Mouse (Mus musculus) mouse trophoblast stem cell (cell line): ENCODE measurements around the gene Cfap43.

Experiments used
- in situ Hi-C, 2 experiments: fragments of 300-500 bp; cut with MseI, MboI; formaldehyde crosslinking; loops; 2 replicates in 1 of 2; 3 replicates in 1 of 2; pipeline ENCODE4 v1.15.1; 2025

Gene Cfap43

DNA sequence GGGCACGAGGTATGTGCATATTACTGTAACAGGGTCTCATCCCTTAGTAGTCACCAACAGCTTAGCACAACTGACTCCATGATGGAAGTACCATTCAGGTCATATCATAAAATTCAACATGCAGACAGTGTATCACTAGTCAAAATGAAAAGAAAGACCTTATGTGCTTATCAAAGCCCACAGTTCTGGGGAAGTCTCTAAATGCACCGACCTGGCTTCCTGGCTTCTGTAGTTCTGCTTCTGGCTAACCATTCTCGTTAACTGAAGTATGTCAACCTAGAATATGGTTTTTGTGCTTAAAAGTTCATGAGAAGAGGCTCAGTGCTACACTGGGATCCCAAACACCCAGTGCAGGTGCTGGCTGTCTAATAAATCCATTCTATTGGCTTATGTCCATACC lies 199.9 kb downstream of the Cfap43 start:
- in situ Hi-C loops, result no loop called here

DNA sequence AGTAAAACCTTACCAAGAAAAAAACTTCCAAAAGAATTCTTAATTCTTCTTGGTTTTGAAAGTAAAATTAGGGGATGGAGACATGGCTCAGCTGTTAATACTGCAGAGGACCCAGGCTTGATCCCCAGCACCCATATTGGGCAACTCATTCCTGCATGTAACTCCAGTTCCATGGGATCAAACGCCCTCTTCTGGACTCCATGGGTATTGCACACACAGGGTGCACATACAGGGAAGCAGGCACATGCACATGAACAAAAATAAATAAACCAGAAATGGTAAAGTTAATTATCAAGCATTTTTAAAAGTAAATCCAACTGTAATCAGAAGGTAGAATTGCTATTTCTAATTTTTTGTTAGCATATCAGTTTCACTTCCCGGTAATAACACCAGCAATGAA lies 202.9 kb downstream of the Cfap43 start:
- in situ Hi-C loops, result no loop called here

DNA sequence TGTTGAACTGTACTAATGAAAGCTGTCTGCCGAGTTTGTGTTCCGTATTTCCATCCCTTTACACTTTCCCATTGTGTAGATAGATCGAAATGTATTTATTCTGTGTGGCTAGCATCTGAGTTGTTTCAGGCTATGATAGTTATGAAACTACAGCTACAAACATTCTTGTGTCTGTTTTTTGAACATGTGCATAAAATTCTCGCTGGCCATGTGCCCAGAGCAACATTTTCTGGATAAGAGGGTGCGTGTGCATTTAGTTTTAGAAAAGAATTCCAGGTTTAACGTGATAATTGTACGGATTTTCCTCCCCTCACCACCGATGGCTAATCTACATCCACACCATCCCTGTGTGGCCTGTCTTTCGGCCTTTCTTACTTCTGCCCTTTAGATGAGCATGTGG lies 205.6 kb downstream of the Cfap43 start:
- in situ Hi-C loops, result no loop called here

DNA sequence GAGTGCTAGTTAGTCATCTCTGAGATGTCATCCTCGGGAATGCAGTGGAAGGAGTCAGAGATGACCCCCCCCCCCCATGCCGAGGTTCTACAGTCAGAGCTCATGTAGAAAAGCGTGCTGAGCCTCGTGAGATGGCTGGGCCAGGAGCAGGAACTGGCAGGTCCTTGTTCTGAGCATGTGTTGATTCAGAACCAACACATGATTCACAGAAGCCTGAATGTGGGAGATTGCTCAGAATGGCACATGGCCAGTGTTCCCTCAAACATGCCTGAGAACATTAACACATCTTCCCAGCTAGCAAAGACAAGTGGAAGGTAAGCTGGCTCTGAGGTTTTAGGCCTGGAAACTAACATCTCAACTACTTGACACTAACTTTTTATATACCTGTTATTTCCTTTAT lies 208.7 kb downstream of the Cfap43 start:
- in situ Hi-C loops, result no loop called here

DNA sequence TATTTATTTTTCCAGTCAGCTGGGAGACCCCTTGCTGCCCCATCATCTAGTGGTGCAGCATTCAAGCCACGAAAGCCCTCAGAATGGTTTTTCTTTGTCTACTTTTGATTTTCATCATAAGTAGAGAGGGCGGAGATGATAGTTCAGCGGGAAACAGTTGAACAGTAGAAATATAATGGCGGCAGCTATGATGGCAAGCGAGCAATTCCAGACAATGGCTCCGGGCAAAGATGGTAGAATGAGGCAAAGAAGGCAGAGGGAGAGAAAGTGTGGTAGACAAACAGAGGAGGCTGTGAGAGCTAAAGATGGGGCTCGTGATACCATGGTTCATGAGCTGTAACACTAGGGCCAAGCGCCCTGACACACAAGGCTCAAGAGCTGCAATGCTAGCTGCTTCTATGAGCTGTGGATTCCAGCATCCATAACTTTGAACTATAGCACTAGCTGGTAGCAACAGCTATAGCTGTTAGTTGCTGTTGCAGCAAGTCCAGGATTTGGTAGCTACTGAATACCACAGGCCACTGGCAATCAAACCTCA lies 213.2 kb downstream of the Cfap43 start:
- in situ Hi-C loops, result no loop called here

DNA sequence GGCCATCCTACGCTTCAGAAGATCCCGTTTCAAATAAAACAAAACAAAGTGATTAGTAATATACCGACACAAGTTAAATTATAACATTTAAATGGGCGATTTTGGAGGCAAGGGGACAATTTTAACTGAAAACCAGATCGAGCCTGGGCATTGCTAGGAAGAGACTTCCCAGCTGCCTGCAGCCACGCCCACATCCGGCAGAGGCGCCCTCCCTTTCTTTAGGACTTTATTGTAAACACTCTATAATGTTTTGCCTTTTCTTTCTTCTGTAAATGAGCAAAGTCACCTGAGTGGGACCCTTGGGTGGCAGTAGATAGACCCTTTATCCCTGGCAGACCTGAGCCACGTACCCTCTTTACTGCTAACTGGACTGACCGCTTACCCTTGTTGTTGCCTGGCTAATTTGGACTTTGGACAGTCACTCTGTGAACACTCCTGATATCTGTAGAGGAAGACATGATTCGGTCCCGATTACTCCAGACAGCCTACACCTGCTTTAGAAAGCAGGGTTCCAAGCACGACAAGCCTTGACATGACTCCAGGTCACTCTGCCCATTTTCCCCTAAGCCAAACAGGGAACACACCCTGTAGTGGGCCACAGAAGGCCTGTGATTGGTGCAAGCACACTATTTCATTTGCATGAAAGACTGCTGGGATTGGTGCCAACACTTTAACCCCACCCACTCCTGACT lies 213.9 kb downstream of the Cfap43 start:
- in situ Hi-C loops, result no loop called here

DNA sequence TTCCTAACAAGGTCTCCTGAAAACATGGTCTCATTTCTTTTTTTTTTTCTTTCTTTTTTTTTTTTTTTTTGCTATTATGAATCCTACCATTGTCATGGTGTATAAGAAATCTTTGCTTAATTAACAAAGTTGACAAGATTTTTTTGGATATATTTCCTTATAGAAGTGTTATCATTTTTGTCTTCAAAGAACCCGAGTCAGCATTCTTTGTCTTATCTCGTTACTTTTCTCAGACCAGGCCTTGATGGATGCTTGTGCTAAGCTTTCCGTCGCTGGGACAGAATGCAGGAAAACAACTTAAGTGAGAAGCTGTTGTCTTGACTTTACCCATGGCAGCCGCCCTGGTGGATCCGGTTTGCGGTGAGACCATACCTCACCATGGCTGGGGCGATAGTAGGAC lies 218.6 kb downstream of the Cfap43 start:
- in situ Hi-C loops, result no loop called here

DNA sequence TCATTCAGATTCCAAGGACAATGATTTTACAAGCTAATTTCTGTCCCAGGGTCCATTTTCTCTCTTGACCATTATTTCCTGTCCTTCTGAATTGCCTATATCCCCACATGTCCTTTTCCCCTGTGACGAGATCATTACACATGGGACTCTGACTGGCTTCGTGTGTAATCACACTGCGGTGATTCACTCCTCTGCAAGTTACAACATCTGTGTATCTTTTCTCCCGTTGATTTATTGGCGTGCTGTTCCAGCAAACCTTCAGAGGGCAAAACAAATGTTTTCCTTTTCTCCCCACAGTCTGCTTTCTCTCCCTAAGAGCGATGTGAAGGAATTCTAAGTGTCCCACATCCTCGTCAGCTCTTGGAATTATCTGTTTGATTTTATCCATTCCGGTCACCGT lies 219.3 kb downstream of the Cfap43 start:
- in situ Hi-C loops, result no loop called here

DNA sequence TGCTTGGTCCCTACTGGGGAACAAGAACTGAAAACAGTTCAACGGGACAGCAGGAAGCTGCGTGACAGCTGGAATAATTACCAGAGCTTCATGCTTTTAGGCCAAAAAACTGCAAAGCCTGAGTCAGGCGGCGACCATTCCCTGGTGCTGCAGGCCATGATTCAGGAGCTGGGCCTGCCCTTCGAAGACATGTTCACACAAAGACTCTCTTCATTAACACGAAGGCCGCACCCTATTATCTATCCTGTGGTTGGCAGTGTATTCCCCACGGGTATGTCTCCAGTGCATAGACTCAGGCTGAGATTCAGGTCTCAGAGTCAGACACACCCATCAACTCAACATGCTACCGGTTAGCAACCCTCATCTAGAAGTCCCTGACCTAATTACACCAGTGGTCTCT lies 220.8 kb downstream of the Cfap43 start:
- in situ Hi-C loops, result no loop called here

DNA sequence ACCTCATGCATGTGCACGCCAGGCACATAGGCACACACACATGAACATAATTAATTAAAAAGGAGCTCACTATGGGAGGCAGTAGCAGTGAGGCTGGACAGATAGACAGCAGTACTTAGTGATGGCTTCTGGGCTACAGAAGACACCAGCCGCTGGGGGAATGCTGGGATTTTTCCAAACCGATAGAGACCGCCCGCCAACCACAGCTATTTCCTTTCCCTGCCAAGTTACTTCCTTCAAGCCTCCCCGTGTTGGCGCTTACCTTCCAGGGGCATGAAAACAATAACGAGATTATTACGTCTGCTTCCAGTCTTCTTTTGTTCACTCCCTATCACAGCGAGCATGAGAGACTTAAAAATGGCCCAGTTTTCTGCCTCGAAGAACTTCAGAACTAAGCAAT lies 222.0 kb downstream of the Cfap43 start:
- in situ Hi-C loops, result no loop called here

DNA sequence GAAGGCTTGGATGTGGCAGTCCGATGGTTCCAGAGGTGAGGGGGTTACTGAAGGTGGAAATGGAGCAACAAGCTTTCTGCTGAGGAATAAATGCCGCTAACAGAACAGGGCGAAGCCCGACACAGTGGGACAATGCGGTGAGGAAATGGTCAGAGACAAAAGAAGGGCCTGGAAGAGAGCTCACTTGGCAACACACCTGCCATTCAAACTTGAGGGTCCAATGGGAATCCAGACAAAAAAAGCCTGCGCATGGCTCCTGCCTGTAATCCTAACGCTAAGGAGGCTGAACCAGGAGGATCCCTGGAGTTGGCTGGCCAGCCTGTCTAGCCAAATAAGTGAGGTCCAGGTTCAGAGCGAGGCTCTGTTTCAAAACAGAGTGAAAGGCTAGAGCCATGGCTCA lies 222.7 kb downstream of the Cfap43 start:
- in situ Hi-C loops, result no loop called here

DNA sequence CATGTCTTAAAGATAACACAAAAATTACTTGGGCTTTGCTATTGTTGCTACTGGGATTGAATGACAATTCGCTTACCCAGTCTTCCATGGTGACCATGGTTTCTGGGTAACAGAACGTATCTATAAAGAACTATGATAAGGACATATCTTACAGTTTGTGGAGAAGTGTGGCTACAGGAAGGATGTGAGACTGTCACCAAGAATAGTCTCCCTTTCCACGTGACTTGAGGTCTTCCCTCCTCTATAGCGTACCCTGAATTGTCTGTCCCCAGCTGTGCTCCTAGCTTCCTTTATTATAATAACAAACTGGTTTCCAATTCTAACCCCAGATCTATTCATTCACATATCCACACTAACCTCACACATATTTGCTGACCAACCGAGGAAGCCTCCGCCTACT lies 223.4 kb downstream of the Cfap43 start:
- in situ Hi-C loops, result no loop called here

DNA sequence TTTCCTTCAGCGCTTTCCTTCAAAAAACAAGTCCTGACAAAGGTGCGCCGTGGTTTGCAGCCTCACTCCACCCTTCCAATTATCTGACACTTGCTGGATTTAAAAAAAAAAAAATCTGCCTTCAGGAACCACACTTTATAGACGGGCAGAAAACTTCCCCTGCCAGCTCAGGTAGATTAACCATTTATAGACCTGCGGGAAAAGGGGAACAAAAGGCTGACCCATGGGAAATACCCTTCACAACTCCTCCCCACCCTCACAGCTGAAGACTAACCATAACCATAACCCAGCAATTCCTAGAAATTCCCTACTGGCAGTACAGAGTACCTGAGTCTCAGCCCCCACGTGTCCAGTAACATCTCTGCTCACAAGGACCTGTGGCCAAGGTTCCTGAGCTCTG lies 227.1 kb downstream of the Cfap43 start, which contains the start of gene Col17a1:
TSS of gene Col17a1 (minus strand) at position 101 of the 400 bp plus-strand sequence.
- in situ Hi-C loops, result no loop called here

DNA sequence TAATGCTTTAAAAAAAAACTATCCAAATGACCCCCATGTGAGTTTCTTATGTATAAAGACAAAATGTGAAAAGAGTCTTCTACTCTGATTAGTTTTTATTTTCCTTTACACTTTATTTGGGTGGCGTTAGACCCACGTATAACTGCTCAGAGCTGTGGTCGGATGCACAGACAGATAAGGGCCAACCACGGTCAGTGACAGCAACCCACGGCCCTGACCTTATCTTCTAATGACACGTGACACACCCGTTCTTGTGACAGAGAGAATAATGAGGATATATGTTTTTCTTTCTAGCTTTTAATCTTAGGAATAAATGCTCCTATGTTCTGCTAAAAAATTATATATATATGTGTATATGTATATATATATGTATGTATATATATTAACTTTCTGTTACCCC lies 229.5 kb downstream of the Cfap43 start:
- in situ Hi-C loops, result no loop called here
